9 mouse cellular contexts compared by ENCODE assay signal in the genomic region with DNA sequence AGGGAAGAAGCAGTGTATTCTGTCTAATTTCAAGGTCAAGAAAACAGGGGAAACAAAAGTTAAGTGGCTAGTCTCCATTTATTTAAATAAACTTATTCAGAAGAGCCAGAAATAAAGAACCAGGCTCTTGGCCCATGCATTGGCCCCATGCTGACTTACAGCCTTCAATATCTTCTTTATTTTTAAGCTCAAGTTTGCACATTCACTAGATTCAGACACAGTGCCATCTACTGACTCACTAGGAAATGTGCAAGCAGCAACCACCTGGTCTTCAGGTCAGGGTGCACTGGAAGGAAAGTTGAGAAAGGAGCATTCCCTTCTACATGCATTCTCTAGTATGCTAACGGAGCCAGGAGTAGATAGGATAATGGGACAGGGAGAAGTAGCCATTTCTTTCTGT.
A peak's percentile ranks its signal among the peaks of the same experiment; 100 is the strongest.
DNase-seq lines count a peak whose midpoint lies in the region; ATAC-seq and TF ChIP-seq lines count a peak whose summit lies in the region.
"Had no signal": no experiment of that assay in that cellular context is flagged by ENCODE, and none has a peak within 500 bp of the region (broad histone marks: within the 10 kb centered on the region; RNA-seq: fewer than 3 reads in every experiment).

No protein-coding gene starts in this region.

- DNase-seq in hindbrain, embryonic 11.5 days (ENCODE audit: low spot score), result peak; percentile 38
- DNase-seq in NIH3T3 (ENCODE audit: low read depth), result peak; percentile 58
- peak; percentile 23 for DNase-seq in embryo, embryonic 11.5 days (ENCODE audit: low read depth, low spot score)
- DNase-seq in kidney, postnatal 0 days (ENCODE audit: low spot score), result peak; percentile 69
- no peak for DNase-seq in urinary bladder, adult 2 months (ENCODE audit: low spot score)
- DNase-seq in thymus, postnatal 10 days (ENCODE audit: low spot score in 2 of 2), result no peak

- H3K4me2 ChIP-seq in hindbrain, embryonic 11.5 days (replicated peaks; ENCODE audit: low read depth, low read length), result no peak overlapping the region
- no peak overlapping the region for H3K4me2 ChIP-seq in hindbrain, embryonic 12.5 days (replicated peaks)
- H3K4me2 ChIP-seq in kidney, postnatal 0 days (ENCODE audit: low read length), result no peak overlapping the region
- no peak overlapping the region for H3K4me2 ChIP-seq in neural tube, embryonic 13.5 days
- H3K4me2 ChIP-seq: stomach, embryonic 15.5 days had no signal

- H3K9ac ChIP-seq in hindbrain, embryonic 11.5 days (ENCODE audit: low read depth, low read length), result no peak overlapping the region
- no peak overlapping the region for H3K9ac ChIP-seq in hindbrain, embryonic 12.5 days
- H3K9ac ChIP-seq in kidney, postnatal 0 days (ENCODE audit: low read depth, low read length), result no peak overlapping the region
- H3K9ac ChIP-seq in neural tube, embryonic 13.5 days, result no peak overlapping the region
- H3K9ac ChIP-seq: stomach, embryonic 15.5 days had no signal

- H3K36me3 ChIP-seq in hindbrain, embryonic 11.5 days (ENCODE audit: control insufficient read depth, insufficient read depth, low read length), result no peaks in the 10 kb centered on the region
- H3K36me3 ChIP-seq in hindbrain, embryonic 12.5 days, result no peaks in the 10 kb centered on the region
- H3K36me3 ChIP-seq in kidney, postnatal 0 days (ENCODE audit: insufficient read depth, low read length), result no peaks in the 10 kb centered on the region
- no peaks in the 10 kb centered on the region for H3K36me3 ChIP-seq in neural tube, embryonic 13.5 days
- H3K36me3 ChIP-seq: stomach, embryonic 15.5 days had no signal

- WGBS in hindbrain, embryonic 11.5 days, result 20% methylated on average over 1 of the region's 1 CpGs
- 44% methylated on average over 1 of the region's 1 CpGs for WGBS in hindbrain, embryonic 12.5 days
- 16% methylated on average over 1 of the region's 1 CpGs for WGBS in kidney, postnatal 0 days
- 26% methylated on average over 1 of the region's 1 CpGs for WGBS in neural tube, embryonic 13.5 days

- H3K4me3 ChIP-seq in hindbrain, embryonic 11.5 days (ENCODE audit: low read depth, low read length), result no peak overlapping the region
- H3K4me3 ChIP-seq in hindbrain, embryonic 12.5 days, result no peak overlapping the region
- no peak overlapping the region for H3K4me3 ChIP-seq in kidney, postnatal 0 days (replicated peaks; ENCODE audit: low read depth, low read length)
- H3K4me3 ChIP-seq in neural tube, embryonic 13.5 days, result no peak overlapping the region
- H3K4me3 ChIP-seq: stomach, embryonic 15.5 days had no signal

- H3K27me3 ChIP-seq in hindbrain, embryonic 11.5 days (ENCODE audit: control insufficient read depth, insufficient read depth, low read length), result no peaks in the 10 kb centered on the region
- no peaks in the 10 kb centered on the region for H3K27me3 ChIP-seq in hindbrain, embryonic 12.5 days
- no peaks in the 10 kb centered on the region for H3K27me3 ChIP-seq in kidney, postnatal 0 days (ENCODE audit: insufficient read depth, low read length)
- no peaks in the 10 kb centered on the region for H3K27me3 ChIP-seq in neural tube, embryonic 13.5 days
- H3K27me3 ChIP-seq: stomach, embryonic 15.5 days had no signal

- ATAC-seq in hindbrain, embryonic 11.5 days (ENCODE audit: low FRiP score), result peak; percentile 66
- no peak for ATAC-seq in hindbrain, embryonic 12.5 days (ENCODE audit: low FRiP score)
- ATAC-seq in kidney, postnatal 0 days (replicated peaks; ENCODE audit: low FRiP score, low read depth), result no peak
- peak; percentile 71 for ATAC-seq in neural tube, embryonic 13.5 days (ENCODE audit: low read depth)

- H3K27ac ChIP-seq in hindbrain, embryonic 11.5 days (ENCODE audit: low read depth, low read length), result no peak overlapping the region
- H3K27ac ChIP-seq in hindbrain, embryonic 12.5 days, result no peak overlapping the region
- no peak overlapping the region for H3K27ac ChIP-seq in kidney, postnatal 0 days
- H3K27ac ChIP-seq in neural tube, embryonic 13.5 days (replicated peaks), result no peak overlapping the region
- H3K27ac ChIP-seq: stomach, embryonic 15.5 days had no signal

- H3K4me1 ChIP-seq in hindbrain, embryonic 11.5 days (replicated peaks; ENCODE audit: control insufficient read depth, insufficient read depth, low read length), result no peaks in the 10 kb centered on the region
- H3K4me1 ChIP-seq in hindbrain, embryonic 12.5 days, result no peaks in the 10 kb centered on the region
- H3K4me1 ChIP-seq in kidney, postnatal 0 days (replicated peaks; ENCODE audit: insufficient read depth, low read length), result no peaks in the 10 kb centered on the region
- peaks cover 5% of the 10 kb centered on the region for H3K4me1 ChIP-seq in neural tube, embryonic 13.5 days (replicated peaks)
- H3K4me1 ChIP-seq: stomach, embryonic 15.5 days had no signal

- H3K9me3 ChIP-seq in hindbrain, embryonic 11.5 days (ENCODE audit: control insufficient read depth, low read length), result no peaks in the 10 kb centered on the region
- H3K9me3 ChIP-seq in hindbrain, embryonic 12.5 days (replicated peaks), result no peaks in the 10 kb centered on the region
- H3K9me3 ChIP-seq in kidney, postnatal 0 days (replicated peaks; ENCODE audit: low read length), result no peaks in the 10 kb centered on the region
- no peaks in the 10 kb centered on the region for H3K9me3 ChIP-seq in neural tube, embryonic 13.5 days
- H3K9me3 ChIP-seq: stomach, embryonic 15.5 days had no signal

- TF ChIP-seq CTCF in kidney, postnatal 0 days (IDR thresholded peaks at IDR 0.05; ENCODE audit: low read depth), result peak; percentile 69

Comparison
In these comparisons a context has a peak if more than half of its experiments do, and no peak if none do; other contexts are left out.
1. ATAC-seq: peak in hindbrain, embryonic 11.5 days (single experiment) and neural tube, embryonic 13.5 days (single experiment); none in hindbrain, embryonic 12.5 days (single experiment) and kidney, postnatal 0 days (single experiment).
2. DNase-seq: peak in hindbrain, embryonic 11.5 days (single experiment), NIH3T3 (single experiment), embryo, embryonic 11.5 days (single experiment) and kidney, postnatal 0 days (single experiment); none in urinary bladder, adult 2 months (single experiment) and thymus, postnatal 10 days (0 of 2).